Mouse (Mus musculus) midbrain, embryonic 11.5 days (tissue): Measurements from ENCODE around the gene Erg. TPM values are rescaled to one million over a fixed set of nuclear protein-coding genes. Genes with fewer than 3 reads are reported as not detected.

ENCODE experiments used
- ATAC-seq: fragments of 200-750 bp; cut with Nextera tagmentation; 2 replicates; pipeline ENCODE4 v1.8.0; 2017; ENCODE audit warnings: moderate TSS enrichment, moderate library complexity; ENCODE audit not compliant: low FRiP score
- DNase-seq: peaks from one replicate; pipeline ENCODE4 v3.0.0; 2015; ENCODE audit warnings: low spot score; ENCODE audit errors: missing footprints
- H3K27ac ChIP-seq: fragments of 300-500 bp; sonication (generic); 2 replicates; pipeline ENCODE4 v1.5.1; 2014; ENCODE audit warnings: low read depth, low read length
- H3K27me3 ChIP-seq: fragments of 300-500 bp; sonication (generic); 2 replicates; pipeline ENCODE4 v1.6.1; 2014; ENCODE audit warnings: mild to moderate bottlenecking, low read length, moderate library complexity, mixed read lengths; ENCODE audit not compliant: control insufficient read depth, insufficient read depth
- H3K36me3 ChIP-seq: fragments of 300-500 bp; sonication (generic); 2 replicates; pipeline ENCODE4 v1.6.1; 2014; ENCODE audit warnings: mild to moderate bottlenecking, low read length, moderate library complexity, mixed read lengths; ENCODE audit not compliant: control insufficient read depth, insufficient read depth
- H3K4me1 ChIP-seq: fragments of 300-500 bp; sonication (generic); 2 replicates; pipeline ENCODE4 v1.6.1; 2014; ENCODE audit warnings: low read length; ENCODE audit not compliant: control insufficient read depth, insufficient read depth
- H3K4me2 ChIP-seq: fragments of 300-500 bp; sonication (generic); 2 replicates; pipeline ENCODE4 v1.6.1; 2014; ENCODE audit warnings: mild to moderate bottlenecking, moderate library complexity
- H3K4me3 ChIP-seq: fragments of 300-500 bp; sonication (generic); 2 replicates; pipeline ENCODE4 v1.5.1; 2014; ENCODE audit warnings: low read depth, low read length
- H3K9ac ChIP-seq: fragments of 300-500 bp; sonication (generic); 2 replicates; pipeline ENCODE4 v1.6.1; 2014; ENCODE audit warnings: low read length
- H3K9me3 ChIP-seq: fragments of 300-500 bp; sonication (generic); 2 replicates; pipeline ENCODE4 v1.6.1; 2016; ENCODE audit warnings: low read length; ENCODE audit not compliant: control insufficient read depth
- WGBS: fragments of 180-500 bp; shearing (Covaris S2); extraction: QIAGEN DNeasy Blood & Tissue Kit; methylation state at CpG from one replicate; pipeline ENCODE4 v1.1.7; 2014; 5-methylcytosine and 5-hydroxymethylcytosine counted together
- polyA plus RNA-seq: library from polyadenylated mRNA; unstranded; fragments of >200 nt; fragmentation: Nextera tagmentation; extraction: Ambion mirVana; gene quantifications from 2 replicates; pipeline ENCODE4 v1.2.1, GENCODE M21; 2014

Erg gene
- polyA plus RNA-seq, 1 experiment from 2014 or later: 1.1 TPM

- Histone ChIP-seq H3K4me1 (no peaks in the 10 kb centered on the region), H3K9me3 (no peaks in the 10 kb centered on the region), H3K27ac (no peak overlapping the region), H3K4me2 (no peak overlapping the region), H3K36me3 (no peaks in the 10 kb centered on the region), H3K4me3 (no peak overlapping the region), H3K9ac (no peak overlapping the region), H3K27me3 (no peaks in the 10 kb centered on the region)
- DNase-seq: peak; percentile 62
- ATAC-seq: no peak
- WGBS: 74% methylated on average over 9 of the region's 9 CpGs
Observed at GRCm38 (mm10) chr16:95448643-95449360, 137.6 kb downstream of the Erg start.

GRCm38 (mm10) chr16:95447896-95448295 is 138.5 kb downstream of the Erg start:
- WGBS: 82% methylated on average over 4 of the region's 4 CpGs
- DNase-seq: peak; percentile 60
- Histone ChIP-seq H3K36me3 (no peaks in the 10 kb centered on the region), H3K4me1 (no peaks in the 10 kb centered on the region), H3K4me3 (no peak overlapping the region), H3K9ac (no peak overlapping the region), H3K9me3 (no peaks in the 10 kb centered on the region), H3K4me2 (no peak overlapping the region), H3K27me3 (no peaks in the 10 kb centered on the region), H3K27ac (no peak overlapping the region)
- no peak for ATAC-seq

GRCm38 (mm10) chr16:95446368-95446767 is 140.0 kb downstream of the Erg start:
- no peak overlapping the region for H3K4me2 ChIP-seq
- no peaks in the 10 kb centered on the region for H3K27me3 ChIP-seq
- H3K36me3 ChIP-seq: no peaks in the 10 kb centered on the region
- ATAC-seq (no peak), DNase-seq (no peak)
- H3K4me1 ChIP-seq: no peaks in the 10 kb centered on the region
- 73% methylated on average over 2 of the region's 2 CpGs for WGBS
- no peak overlapping the region for H3K27ac ChIP-seq
- no peak overlapping the region for H3K9ac ChIP-seq
- H3K4me3 ChIP-seq: no peak overlapping the region
- no peaks in the 10 kb centered on the region for H3K9me3 ChIP-seq

GRCm38 (mm10) chr16:95442023-95442422 is 144.4 kb downstream of the Erg start:
- no peaks in the 10 kb centered on the region for H3K9me3 ChIP-seq
- no peak overlapping the region for H3K4me3 ChIP-seq
- H3K36me3 ChIP-seq: no peaks in the 10 kb centered on the region
- DNase-seq (peak; percentile 73), ATAC-seq (no peak)
- no peak overlapping the region for H3K9ac ChIP-seq
- WGBS: 85% methylated on average over 4 of the region's 4 CpGs
- no peak overlapping the region for H3K4me2 ChIP-seq
- no peak overlapping the region for H3K27ac ChIP-seq
- H3K27me3 ChIP-seq: no peaks in the 10 kb centered on the region
- no peaks in the 10 kb centered on the region for H3K4me1 ChIP-seq

- WGBS: 68% methylated on average over 7 of the region's 7 CpGs
Observed at GRCm38 (mm10) chr16:95441179-95441578, 145.2 kb downstream of the Erg start.

GRCm38 (mm10) chr16:95440334-95440733 is 146.1 kb downstream of the Erg start:
- H3K4me1 ChIP-seq: no peaks in the 10 kb centered on the region
- no peak overlapping the region for H3K9ac ChIP-seq
- no peaks in the 10 kb centered on the region for H3K9me3 ChIP-seq
- DNase-seq (no peak), ATAC-seq (no peak)
- H3K27me3 ChIP-seq: no peaks in the 10 kb centered on the region
- no peak overlapping the region for H3K4me2 ChIP-seq
- H3K36me3 ChIP-seq: no peaks in the 10 kb centered on the region
- no peak overlapping the region for H3K4me3 ChIP-seq
- 85% methylated on average over 7 of the region's 7 CpGs for WGBS
- no peak overlapping the region for H3K27ac ChIP-seq

More at GRCm38 (mm10) chr16:95441179-95441578, 145.2 kb downstream of the Erg start:
- H3K9ac ChIP-seq: no peak overlapping the region
- no peaks in the 10 kb centered on the region for H3K27me3 ChIP-seq
- H3K4me1 ChIP-seq: no peaks in the 10 kb centered on the region
- no peaks in the 10 kb centered on the region for H3K36me3 ChIP-seq
- DNase-seq (peak; percentile 41), ATAC-seq (no peak)
- no peak overlapping the region for H3K4me3 ChIP-seq
- no peak overlapping the region for H3K27ac ChIP-seq
- H3K4me2 ChIP-seq: no peak overlapping the region
- no peaks in the 10 kb centered on the region for H3K9me3 ChIP-seq

- no peak overlapping the region for H3K27ac ChIP-seq
- no peak overlapping the region for H3K4me3 ChIP-seq
- no peaks in the 10 kb centered on the region for H3K4me1 ChIP-seq
- no peak overlapping the region for H3K4me2 ChIP-seq
- H3K9me3 ChIP-seq: no peaks in the 10 kb centered on the region
- DNase-seq (no peak), ATAC-seq (no peak)
- no peak overlapping the region for H3K9ac ChIP-seq
- WGBS: 73% methylated on average over 8 of the region's 8 CpGs
- no peaks in the 10 kb centered on the region for H3K27me3 ChIP-seq
- no peaks in the 10 kb centered on the region for H3K36me3 ChIP-seq
Observed at GRCm38 (mm10) chr16:95439794-95440193, 146.6 kb downstream of the Erg start.

GRCm38 (mm10) chr16:95438848-95439540 is 147.4 kb downstream of the Erg start:
- H3K36me3 ChIP-seq: no peaks in the 10 kb centered on the region
- 84% methylated on average over 17 of the region's 17 CpGs for WGBS
- no peaks in the 10 kb centered on the region for H3K9me3 ChIP-seq
- ATAC-seq: no peak
- H3K4me3 ChIP-seq: no peak overlapping the region
- H3K27ac ChIP-seq: no peak overlapping the region
- H3K9ac ChIP-seq: no peak overlapping the region
- H3K4me1 ChIP-seq: no peaks in the 10 kb centered on the region
- DNase-seq: no peak
- H3K27me3 ChIP-seq: no peaks in the 10 kb centered on the region
- H3K4me2 ChIP-seq: no peak overlapping the region

GRCm38 (mm10) chr16:95436611-95437010 is 149.8 kb downstream of the Erg start:
- H3K4me1 ChIP-seq: no peaks in the 10 kb centered on the region
- ATAC-seq (no peak), DNase-seq (no peak)
- H3K36me3 ChIP-seq: no peaks in the 10 kb centered on the region
- H3K9ac ChIP-seq: no peak overlapping the region
- H3K9me3 ChIP-seq: no peaks in the 10 kb centered on the region
- no peaks in the 10 kb centered on the region for H3K27me3 ChIP-seq
- no peak overlapping the region for H3K4me2 ChIP-seq
- WGBS: 85% methylated on average over 8 of the region's 8 CpGs
- no peak overlapping the region for H3K4me3 ChIP-seq
- no peak overlapping the region for H3K27ac ChIP-seq
